Mouse (Mus musculus) heart, embryonic 14.5 days (tissue): ENCODE data around the gene Cyp1a1. TPM values are rescaled to one million over a fixed set of nuclear protein-coding genes. Genes with fewer than 3 reads are reported as not detected.
A peak's percentile ranks its signal among the peaks of the same experiment; 100 is the strongest.

Experiments used
- ATAC-seq: fragments of 200-750 bp; cut with Nextera tagmentation; 2 replicates; pipeline ENCODE4 v1.8.0; 2017; ENCODE audit warnings: low read depth, moderate TSS enrichment; ENCODE audit not compliant: insufficient number of reproducible peaks, insufficient read depth, low FRiP score
- H3K27ac ChIP-seq, 2 experiments: fragments of 200-500 bp in 1 of 2; fragments of 300-500 bp in 1 of 2; sonication (generic) in 1 of 2; replicated peaks in 1 of 2; 2 replicates each; pipeline ENCODE4 v1.5.1; 2012 to 2014; ENCODE audit warnings: low read depth in 2 of 2, low read length in 2 of 2, control low read depth in 1 of 2, mild to moderate bottlenecking in 1 of 2, mixed read lengths in 1 of 2; ENCODE audit not compliant: control insufficient read depth in 1 of 2, insufficient read depth in 1 of 2
- H3K27me3 ChIP-seq: fragments of 300-500 bp; sonication (generic); 2 replicates; pipeline ENCODE4 v1.6.1; 2014; ENCODE audit warnings: mild to moderate bottlenecking, low read length, control low read depth; ENCODE audit not compliant: control insufficient read depth, insufficient read depth
- H3K36me3 ChIP-seq: fragments of 300-500 bp; sonication (generic); 2 replicates; pipeline ENCODE4 v1.6.1; 2014; ENCODE audit warnings: mild to moderate bottlenecking, control low read depth, low read length, mixed read lengths; ENCODE audit not compliant: control insufficient read depth, insufficient read depth
- H3K4me1 ChIP-seq, 2 experiments: fragments of 200-500 bp in 1 of 2; fragments of 300-500 bp in 1 of 2; sonication (generic) in 1 of 2; 2 replicates each; pipeline ENCODE4 v1.6.1; 2012 to 2014; ENCODE audit warnings: low read length in 2 of 2, control low read depth in 1 of 2, mixed read lengths in 1 of 2; ENCODE audit not compliant: control insufficient read depth in 2 of 2, insufficient read depth in 2 of 2
- H3K4me2 ChIP-seq: fragments of 300-500 bp; sonication (generic); 2 replicates; pipeline ENCODE4 v1.6.1; 2014; ENCODE audit warnings: mild to moderate bottlenecking, low read length
- H3K4me3 ChIP-seq, 2 experiments: fragments of 200-500 bp in 1 of 2; fragments of 300-500 bp in 1 of 2; sonication (generic) in 1 of 2; 2 replicates each; pipeline ENCODE4 v1.5.1; 2012 to 2014; ENCODE audit warnings: low read length in 2 of 2, mild to moderate bottlenecking in 2 of 2, control low read depth in 1 of 2, low read depth in 1 of 2, moderate library complexity in 1 of 2; ENCODE audit not compliant: control insufficient read depth in 1 of 2, insufficient read depth in 1 of 2
- H3K9ac ChIP-seq: fragments of 300-500 bp; sonication (generic); 2 replicates; pipeline ENCODE4 v1.6.1; 2014; ENCODE audit warnings: mild to moderate bottlenecking, low read length
- H3K9me3 ChIP-seq: fragments of 300-500 bp; sonication (generic); 2 replicates; pipeline ENCODE4 v1.6.1; 2016; ENCODE audit warnings: low read length, control low read depth; ENCODE audit not compliant: control insufficient read depth
- WGBS: fragments of 180-500 bp; shearing (Covaris S2); extraction: QIAGEN DNeasy Blood & Tissue Kit; methylation state at CpG from one replicate; pipeline ENCODE4 v1.1.7; 2014; 5-methylcytosine and 5-hydroxymethylcytosine counted together
- polyA plus RNA-seq: library from polyadenylated mRNA; unstranded; fragments of >200 nt; fragmentation: Nextera tagmentation; extraction: Ambion mirVana; gene quantifications from 2 replicates; pipeline ENCODE4 v1.2.1, GENCODE M21; 2014

Gene Cyp1a1
- polyA plus RNA-seq: 0.12 TPM in 1 of 2 replicates, not detected in the other

DNA sequence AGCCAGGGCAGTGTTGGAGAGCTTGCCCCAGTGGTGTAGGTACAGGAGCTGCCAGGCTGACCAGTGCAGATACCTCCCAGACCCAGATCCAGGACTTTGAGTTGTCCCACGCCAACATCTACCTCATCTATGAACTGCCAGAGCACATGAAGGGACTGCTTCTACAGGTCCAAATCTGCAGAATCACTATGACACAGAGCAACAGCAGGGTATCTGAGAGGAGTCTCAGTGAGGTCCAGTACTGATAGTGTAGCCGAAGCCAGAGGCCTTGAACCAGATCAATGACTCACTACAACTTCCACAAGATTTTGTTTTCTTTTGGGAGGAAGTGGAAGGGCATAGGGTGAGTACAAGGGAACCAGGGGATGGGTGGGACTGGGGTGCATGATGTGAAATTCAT, at the start of gene Cyp1a1:
Gene Cyp1a1, plus strand, starts transcription at position 178 of the 400 bp plus-strand sequence.
- no peaks in the 10 kb centered on the region for H3K4me1 ChIP-seq
- H3K4me3 ChIP-seq: no peak within 1 kb of the TSS
- H3K27ac ChIP-seq: no peak within 1 kb of the TSS
- H3K27me3 ChIP-seq: no peaks in the 10 kb centered on the region
- H3K9me3 ChIP-seq: no peaks in the 10 kb centered on the region
- H3K9ac ChIP-seq: no peak within 1 kb of the TSS
- no peak within 1 kb of the TSS for H3K4me2 ChIP-seq
- no peaks in the 10 kb centered on the region for H3K36me3 ChIP-seq
- no peak for ATAC-seq
- 76% methylated on average over 2 of the region's 2 CpGs for WGBS

DNA sequence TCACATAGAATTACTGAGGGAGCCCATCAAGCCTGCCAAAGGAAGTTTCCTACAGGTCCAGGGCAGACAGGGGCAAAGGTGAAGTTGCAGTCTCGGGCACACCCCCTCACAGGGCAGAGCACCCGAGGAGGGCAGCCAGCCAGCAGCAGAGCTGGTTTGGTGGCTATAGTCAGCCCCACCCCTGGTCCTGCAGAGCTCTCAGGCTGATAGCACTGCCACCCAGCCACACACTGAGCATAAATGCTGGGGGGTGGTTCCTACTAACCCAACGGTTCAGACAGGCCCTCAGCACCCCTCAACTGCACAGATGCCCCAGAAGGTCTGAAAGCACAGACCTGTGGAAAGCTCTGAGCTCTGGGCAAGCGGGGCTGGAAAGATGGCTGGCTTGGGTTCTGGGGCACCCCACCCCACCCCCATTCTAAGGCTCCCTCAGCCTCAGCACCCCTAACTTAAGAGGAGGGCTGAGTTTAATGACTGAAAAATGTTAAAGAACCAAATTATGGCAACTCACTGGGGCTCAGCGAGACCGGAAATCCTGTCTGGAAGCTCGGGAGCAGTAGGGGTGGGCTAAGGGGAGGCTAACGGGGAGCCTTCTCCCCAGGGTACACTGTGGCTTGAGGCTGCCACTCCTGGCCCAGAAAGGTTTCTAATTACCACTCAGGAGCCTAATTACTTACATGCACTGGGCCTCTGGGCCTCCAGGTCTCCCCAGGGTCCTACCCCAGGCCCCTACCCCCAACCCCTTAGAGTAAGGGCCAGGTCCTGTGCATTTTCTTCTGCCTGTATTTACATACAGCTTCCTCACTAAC, 48.9 kb upstream of the Cyp1a1 start:
- Histone ChIP-seq H3K9me3 (no peaks in the 10 kb centered on the region), H3K4me2 (peak overlapping the region; percentile 51), H3K9ac (peak overlapping the region; percentile 62), H3K36me3 (peaks cover 13% of the 10 kb centered on the region), H3K4me1 (peaks cover 46 to 74% of the 10 kb centered on the region in 2 experiments), H3K27ac (peak overlapping the region; percentile 77 to 91), H3K27me3 (no peaks in the 10 kb centered on the region), H3K4me3 (no peak overlapping the region)
- peak; percentile 39 for ATAC-seq
- 31% methylated on average over 8 of the region's 8 CpGs for WGBS

DNA sequence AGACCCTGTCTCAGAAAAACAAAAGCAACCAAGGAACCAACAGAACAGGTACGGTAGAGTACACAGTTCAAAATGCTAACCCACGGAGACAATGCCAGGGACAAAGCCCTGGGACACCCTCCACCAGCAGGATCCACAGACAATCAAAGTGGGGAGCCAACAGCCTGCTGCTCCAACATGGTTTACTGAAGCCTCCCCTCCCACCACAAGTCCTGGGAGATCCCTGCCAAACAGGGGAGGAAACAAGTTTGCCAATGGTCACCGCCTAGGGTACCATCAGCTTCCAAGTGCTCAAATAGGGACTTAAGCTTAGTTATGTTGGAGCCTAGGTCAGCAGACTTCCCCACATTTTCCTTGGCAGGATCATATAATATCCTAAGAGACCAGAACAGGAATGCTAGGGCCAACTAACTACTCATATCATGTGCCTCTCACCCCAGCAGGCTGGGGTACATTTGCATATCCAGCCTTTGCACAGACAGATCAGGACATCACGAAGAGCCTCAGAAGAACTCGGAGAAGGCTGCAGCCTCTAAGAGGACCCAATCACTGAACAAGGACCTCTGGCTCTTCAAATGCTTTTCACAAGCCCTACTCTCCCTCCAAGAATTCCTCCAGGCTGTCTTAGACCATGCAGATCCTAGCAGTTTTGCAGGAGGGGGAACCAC, 47.9 kb upstream of the Cyp1a1 start:
- Histone ChIP-seq H3K4me3 (peak overlapping the region in 1 of 2 experiments; percentile 20; a peak in 1 of 4 replicates), H3K9ac (peak overlapping the region; percentile 62), H3K4me2 (peak overlapping the region; percentile 58), H3K9me3 (no peaks in the 10 kb centered on the region), H3K27me3 (no peaks in the 10 kb centered on the region), H3K27ac (peak overlapping the region; percentile 52 to 91; a peak in 3 of 4 replicates), H3K4me1 (peaks cover 48 to 75% of the 10 kb centered on the region in 2 experiments), H3K36me3 (peaks cover 13% of the 10 kb centered on the region)
- WGBS: 71% methylated on average over 5 of the region's 5 CpGs
- ATAC-seq: no peak

DNA sequence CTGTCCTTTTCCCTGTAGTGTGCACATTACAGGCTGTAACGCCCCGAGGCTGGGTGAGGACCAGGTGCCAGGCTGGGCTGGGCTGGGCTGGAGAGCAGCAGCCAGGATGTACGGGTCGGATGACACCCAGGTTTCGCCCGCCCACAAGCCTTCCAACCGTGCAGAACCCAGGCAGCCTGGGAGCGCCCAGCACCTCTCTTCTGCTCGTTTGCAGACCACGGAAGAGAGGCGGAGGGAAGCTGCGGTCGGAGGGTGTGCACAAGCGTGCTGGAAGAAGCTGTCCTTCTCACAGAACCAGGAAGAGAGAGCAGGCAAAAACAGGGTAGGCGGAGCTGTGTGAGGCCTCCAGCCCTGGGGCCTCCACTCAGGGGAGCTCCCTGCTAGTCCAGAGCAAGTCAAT, 47.3 kb upstream of the Cyp1a1 start:
- WGBS: 13% methylated on average over 15 of the region's 15 CpGs
- H3K4me3 ChIP-seq: peak overlapping the region; percentile 5 to 20; a peak in 1 of 4 replicates
- H3K9me3 ChIP-seq: no peaks in the 10 kb centered on the region
- peaks cover 48 to 75% of the 10 kb centered on the region in 2 experiments for H3K4me1 ChIP-seq
- H3K27ac ChIP-seq: peak overlapping the region; percentile 52 to 75
- H3K27me3 ChIP-seq: no peaks in the 10 kb centered on the region
- H3K9ac ChIP-seq: peak overlapping the region; percentile 62
- H3K4me2 ChIP-seq: peak overlapping the region; percentile 58
- no peak for ATAC-seq
- H3K36me3 ChIP-seq: peaks cover 13% of the 10 kb centered on the region

DNA sequence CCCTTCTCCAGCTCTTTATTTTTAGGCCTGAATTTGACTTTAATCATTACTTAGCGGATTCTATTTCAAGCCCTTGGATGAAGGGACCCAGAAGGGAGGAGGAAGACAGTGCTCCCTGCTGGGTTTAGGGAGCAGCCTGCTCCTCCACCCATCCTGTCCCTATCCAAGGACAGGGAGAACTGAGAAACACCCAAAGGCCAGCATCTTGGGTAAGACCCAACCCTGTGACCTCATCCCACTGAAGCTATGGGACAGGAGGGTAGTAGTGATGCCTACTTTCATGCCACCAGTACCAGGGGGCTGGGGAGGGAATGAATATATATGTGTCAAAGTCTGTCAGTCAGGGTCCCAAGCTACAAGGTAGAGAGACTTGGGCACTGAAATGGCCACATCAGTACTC, 46.7 kb upstream of the Cyp1a1 start:
- no peak overlapping the region for H3K4me3 ChIP-seq

DNA sequence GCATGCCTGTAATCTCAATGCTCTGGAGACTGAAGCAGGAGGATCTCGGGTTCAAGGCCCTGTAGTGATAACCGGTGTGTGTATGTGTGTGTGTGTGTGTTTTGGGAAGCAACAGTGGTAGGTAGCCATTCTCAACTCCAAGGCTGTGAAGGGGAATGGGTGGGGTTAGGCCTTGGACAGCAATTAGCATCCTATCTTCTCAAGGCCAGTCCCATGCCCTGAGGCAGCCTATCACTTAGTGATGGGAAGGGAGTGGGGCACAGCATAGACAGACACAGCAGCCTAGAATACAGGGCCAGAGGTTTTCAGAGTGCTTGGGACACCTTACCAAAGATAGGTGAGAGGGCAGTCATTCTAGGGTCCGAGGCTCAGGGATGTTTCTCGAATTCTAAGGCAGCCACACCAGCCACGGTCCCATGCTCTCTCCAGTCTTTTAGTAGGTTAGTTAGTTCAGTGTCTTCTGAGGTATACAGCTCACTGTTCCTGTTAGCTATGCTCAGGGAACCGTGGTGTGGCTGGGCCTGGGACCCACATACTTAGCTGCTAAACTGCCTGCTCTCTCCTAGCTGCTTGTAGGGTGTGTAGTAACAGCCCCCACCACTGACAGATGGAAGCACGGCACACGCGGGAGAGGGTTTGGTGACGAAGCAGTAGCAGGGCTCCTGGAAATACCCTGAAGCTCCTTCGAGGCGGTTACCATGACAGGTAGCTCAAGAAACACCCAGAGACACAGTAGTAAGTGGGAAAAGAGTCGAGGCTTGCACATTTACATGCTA, 45.8 kb upstream of the Cyp1a1 start:
- Histone ChIP-seq H3K9ac (no peak overlapping the region), H3K9me3 (no peaks in the 10 kb centered on the region), H3K27ac (no peak overlapping the region), H3K36me3 (peaks cover 13% of the 10 kb centered on the region), H3K4me3 (no peak overlapping the region), H3K27me3 (no peaks in the 10 kb centered on the region), H3K4me1 (peaks cover 47 to 74% of the 10 kb centered on the region in 2 experiments), H3K4me2 (no peak overlapping the region)
- no peak for ATAC-seq
- WGBS: 85% methylated on average over 13 of the region's 13 CpGs

More for the DNA sequence above, 46.7 kb upstream of the Cyp1a1 start:
- Histone ChIP-seq H3K36me3 (peaks cover 13% of the 10 kb centered on the region), H3K27ac (peak overlapping the region in 1 of 2 experiments; percentile 75; a peak in 2 of 4 replicates), H3K27me3 (no peaks in the 10 kb centered on the region), H3K9me3 (no peaks in the 10 kb centered on the region), H3K4me1 (peaks cover 48 to 79% of the 10 kb centered on the region in 2 experiments), H3K9ac (peak overlapping the region; percentile 62), H3K4me2 (peak overlapping the region; percentile 58)
- ATAC-seq: no peak
- WGBS: 42% methylated on average over 1 of the region's 1 CpGs

DNA sequence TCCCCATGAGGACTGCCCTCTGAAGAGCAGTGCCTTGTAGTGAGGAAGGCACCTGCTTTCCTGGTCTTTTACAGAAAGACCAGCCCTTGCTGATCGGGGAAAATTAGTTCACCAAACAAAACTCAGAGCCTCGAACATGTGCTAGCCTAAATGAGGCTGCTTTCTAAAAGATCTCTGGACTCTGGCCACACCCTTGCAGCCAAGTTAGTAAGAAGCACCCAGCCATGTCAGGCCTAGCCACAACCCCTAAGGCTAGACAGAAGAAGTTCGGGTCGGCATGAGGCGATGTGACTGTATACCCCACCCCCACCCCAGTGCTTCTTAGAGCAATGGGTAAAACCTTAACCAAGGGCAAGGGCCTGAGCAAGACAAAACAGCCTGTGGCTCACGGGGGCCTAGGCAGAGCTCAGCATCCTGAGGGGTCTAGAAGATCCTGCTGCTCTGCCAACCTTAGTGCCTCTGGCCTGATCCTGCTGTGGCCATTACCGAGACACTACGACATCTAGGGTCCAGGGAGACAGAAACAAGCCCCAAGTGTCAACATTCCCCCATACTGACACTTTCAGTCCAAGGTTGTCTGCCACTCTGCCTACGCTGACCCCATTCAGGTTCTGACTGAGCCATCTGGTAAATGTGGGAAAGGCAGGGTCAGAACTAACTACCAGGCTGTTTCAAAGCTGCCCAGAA, 44.4 kb upstream of the Cyp1a1 start:
- WGBS: 75% methylated on average over 9 of the region's 9 CpGs
- Histone ChIP-seq H3K4me3 (peak overlapping the region; percentile 15 to 98), H3K9me3 (no peaks in the 10 kb centered on the region), H3K4me2 (peak overlapping the region; percentile 93), H3K4me1 (peaks cover 37 to 60% of the 10 kb centered on the region in 2 experiments), H3K9ac (peak overlapping the region; percentile 99), H3K27ac (no peak overlapping the region), H3K27me3 (no peaks in the 10 kb centered on the region), H3K36me3 (peaks cover 13% of the 10 kb centered on the region)
- no peak for ATAC-seq
